Mouse (Mus musculus) layer of hippocampus, postnatal 10 days (tissue): ENCODE measurements around the gene Cttnbp2. TPM values are rescaled to one million over a fixed set of nuclear protein-coding genes. Genes with fewer than 3 reads are reported as not detected.

Source experiments
- DNase-seq, 2 experiments: peaks; one replicate each; pipeline ENCODE4 v3.0.0; 2021; ENCODE audit warnings: low spot score in 2 of 2
- microRNA-seq, 2 experiments: library from miRNA; unstranded; fragments of <30 nt; microRNA quantifications; one replicate each; pipeline ENCODE4 v1.2.0; 2021
- total RNA-seq, 2 experiments: library from RNA; stranded (reverse); gene quantifications; 2 replicates each; pipeline ENCODE4 v1.2.3; 2021

Cttnbp2 gene
- total RNA-seq, 2 experiments from 2014 or later = 177 to 187 TPM

- DNase-seq = no peak
Observed at GRCm38 (mm10) chr6:18335393-18335792, 179.2 kb downstream of the Cttnbp2 start.

- DNase-seq = no peak
Observed at GRCm38 (mm10) chr6:18322950-18323349, 191.7 kb downstream of the Cttnbp2 start.

Small RNAs within 50 kb of the gene (microRNA-seq; reads per million reads assigned to microRNA genes)
- gene Gm26233 = 0 reads per million in 2 experiments
